Mouse (Mus musculus) kidney, adult 2 months (tissue): ENCODE measurements around the gene Gm16253.

Source experiments
- CTCF ChIP-seq: fragments of 200-500 bp; conservative IDR thresholded peaks from 2 replicates; pipeline ENCODE4 v1.5.1; 2011; ENCODE audit warnings: low read depth, mild to moderate bottlenecking, control low read depth, low read length, moderate library complexity, mixed read lengths; ENCODE audit not compliant: insufficient read depth, insufficient read length
- POLR2A ChIP-seq: fragments of 200-500 bp; IDR thresholded peaks from one replicate; pipeline ENCODE4 v1.6.1; 2011; ENCODE audit warnings: low read depth, low read length, control low read depth

DNA sequence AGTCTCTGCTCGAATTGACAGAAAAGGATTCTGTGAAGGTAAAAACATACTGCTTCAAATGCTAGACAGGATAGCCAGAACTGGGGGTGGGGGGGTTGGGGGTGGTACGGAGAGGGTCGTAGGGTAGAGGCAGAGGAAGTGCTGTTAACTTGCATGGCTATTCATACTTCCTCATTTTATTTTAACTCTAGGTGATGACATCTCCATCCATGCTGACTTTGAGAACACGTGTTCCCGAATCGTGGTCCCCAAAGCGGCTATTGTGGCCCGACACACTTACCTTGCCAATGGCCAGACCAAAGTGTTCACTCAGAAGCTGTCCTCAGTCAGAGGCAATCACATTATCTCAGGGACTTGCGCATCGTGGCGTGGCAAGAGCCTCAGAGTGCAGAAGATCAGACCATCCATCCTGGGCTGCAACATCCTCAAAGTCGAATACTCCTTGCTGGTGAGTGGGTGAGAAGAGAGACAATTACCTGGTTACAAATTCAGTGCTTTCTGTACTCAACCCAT lies 17.3 kb upstream of the Gm16253 start:
- no peak for TF ChIP-seq CTCF
- no peak for TF ChIP-seq POLR2A
